Mouse (Mus musculus) embryonic facial prominence, embryonic 10.5 days (tissue): Measurements from ENCODE around the gene Fetub. TPM values are rescaled to one million over a fixed set of nuclear protein-coding genes. Genes with fewer than 3 reads are reported as not detected.
"Not testable (repeated sequence)": the region's sequence is repeated elsewhere in the genome, so short reads cannot be mapped to it uniquely, and the experiment has no call there.

ENCODE experiments used
- DNase-seq: peaks from one replicate; pipeline ENCODE4 v3.0.0-alpha.2; 2017; ENCODE audit warnings: low spot score
- H3K27ac ChIP-seq: fragments of 300-500 bp; sonication (generic); replicated peaks from 2 replicates; pipeline ENCODE4 v1.5.1; 2016; ENCODE audit warnings: mild to moderate bottlenecking
- H3K27me3 ChIP-seq: fragments of 300-500 bp; sonication (generic); replicated peaks from 2 replicates; pipeline ENCODE4 v1.6.1; 2016; ENCODE audit warnings: low read depth, mild to moderate bottlenecking; ENCODE audit not compliant: poor library complexity, severe bottlenecking
- H3K36me3 ChIP-seq: fragments of 300-500 bp; sonication (generic); replicated peaks from 2 replicates; pipeline ENCODE4 v1.6.1; 2016; ENCODE audit warnings: mild to moderate bottlenecking, moderate library complexity
- H3K4me1 ChIP-seq: fragments of 300-500 bp; sonication (generic); 2 replicates; pipeline ENCODE4 v1.6.1; 2016
- H3K4me3 ChIP-seq: fragments of 300-500 bp; sonication (generic); 2 replicates; pipeline ENCODE4 v1.5.1; 2016; ENCODE audit warnings: mild to moderate bottlenecking, moderate library complexity
- H3K9me3 ChIP-seq: fragments of 300-500 bp; sonication (generic); 2 replicates; pipeline ENCODE4 v1.6.1; 2016; ENCODE audit warnings: mild to moderate bottlenecking
- WGBS: fragments of 180-500 bp; shearing (Covaris S2); methylation state at CpG from one replicate; pipeline ENCODE4 v1.1.7; 2016; 5-methylcytosine and 5-hydroxymethylcytosine counted together
- polyA plus RNA-seq: library from polyadenylated mRNA; unstranded; fragments of >200 nt; fragmentation: Nextera tagmentation; extraction: Ambion mirVana; gene quantifications from 2 replicates; pipeline ENCODE4 v1.2.1, GENCODE M21; 2016

Fetub gene
- polyA plus RNA-seq, 1 experiment from 2014 or later = not detected

GRCm38 (mm10) chr16:22914276-22914675 is 3.9 kb upstream of the Fetub start:
- no peaks in the 10 kb centered on the region for H3K36me3 ChIP-seq
- no peak overlapping the region for H3K27ac ChIP-seq
- no peak overlapping the region for H3K4me3 ChIP-seq
- no peaks in the 10 kb centered on the region for H3K27me3 ChIP-seq
- no peak for DNase-seq
- no peaks in the 10 kb centered on the region for H3K9me3 ChIP-seq
- H3K4me1 ChIP-seq = peaks cover 8% of the 10 kb centered on the region

- WGBS = 59% methylated on average over 15 of the region's 15 CpGs
- Histone ChIP-seq H3K4me3 (no peak overlapping the region; the same call in 1 of the 2 replicates), H3K27ac (peak overlapping the region; percentile 21), H3K4me1 (peaks cover 15% of the 10 kb centered on the region), H3K27me3 (no peaks in the 10 kb centered on the region), H3K9me3 (no peaks in the 10 kb centered on the region), H3K36me3 (no peaks in the 10 kb centered on the region)
- peak; percentile 46 for DNase-seq
Observed at GRCm38 (mm10) chr16:22918664-22919312, 654 bp downstream of the Fetub start.

- H3K4me3 ChIP-seq = no peak overlapping the region
- 58% methylated on average over 18 of the region's 18 CpGs for WGBS
- peak; percentile 46 for DNase-seq
Observed at GRCm38 (mm10) chr16:22919971-22920854, 2.1 kb downstream of the Fetub start.

DNA sequence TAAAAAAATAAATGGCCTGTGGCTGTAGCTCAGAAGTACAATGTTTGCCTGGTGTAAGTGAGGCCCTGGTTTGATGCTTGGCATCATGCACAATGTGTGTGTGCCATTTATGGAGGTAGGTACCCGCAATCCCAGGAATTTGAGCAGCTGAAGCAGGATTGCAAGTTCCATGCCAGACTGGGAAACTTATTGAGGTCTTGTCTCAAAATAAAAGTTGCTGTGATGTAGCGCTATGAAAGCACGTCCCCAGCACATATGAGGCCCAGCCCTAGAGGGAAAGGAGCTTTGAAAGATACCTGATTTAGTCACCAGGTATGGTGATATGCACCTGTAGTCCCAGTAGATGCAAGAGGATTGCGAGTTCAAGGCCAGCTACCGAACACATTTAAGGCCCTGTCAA is 3.6 kb downstream of the Fetub start:
- WGBS = 91% methylated on average over 5 of the region's 5 CpGs
- no peaks in the 10 kb centered on the region for H3K36me3 ChIP-seq
- H3K27ac ChIP-seq = no peak overlapping the region
- peaks cover 15% of the 10 kb centered on the region for H3K4me1 ChIP-seq
- H3K9me3 ChIP-seq = no peaks in the 10 kb centered on the region
- DNase-seq = no peak
- no peak overlapping the region for H3K4me3 ChIP-seq
- no peaks in the 10 kb centered on the region for H3K27me3 ChIP-seq

More at GRCm38 (mm10) chr16:22919971-22920854, 2.1 kb downstream of the Fetub start:
- no peaks in the 10 kb centered on the region for H3K36me3 ChIP-seq
- no peak overlapping the region for H3K27ac ChIP-seq
- no peaks in the 10 kb centered on the region for H3K9me3 ChIP-seq
- peaks cover 15% of the 10 kb centered on the region for H3K4me1 ChIP-seq
- no peaks in the 10 kb centered on the region for H3K27me3 ChIP-seq

DNA sequence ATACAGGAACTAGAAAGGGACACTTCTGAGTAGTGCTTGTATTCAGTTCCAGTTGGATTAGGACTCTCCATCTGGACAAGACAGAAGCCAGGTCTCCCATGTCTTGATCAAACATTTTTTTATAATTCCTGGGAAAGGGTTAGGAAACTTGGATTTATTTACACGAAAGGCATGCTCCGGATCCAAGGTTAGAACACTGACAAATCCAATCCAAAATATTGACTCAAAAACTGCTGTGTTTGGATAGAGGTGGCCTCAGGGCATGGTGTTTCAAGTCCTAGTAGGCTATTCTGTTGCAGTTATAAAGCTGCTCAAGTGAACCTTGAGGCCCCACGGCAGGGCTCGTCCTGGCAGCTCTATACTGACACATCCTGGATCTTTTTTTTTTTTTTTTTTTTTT is 4.3 kb downstream of the Fetub start:
- no peak for DNase-seq
- WGBS = 84% methylated on average over 4 of the region's 4 CpGs
- H3K27ac ChIP-seq = no peak overlapping the region

GRCm38 (mm10) chr16:22929575-22929974 is 11.4 kb downstream of the Fetub start:
- Histone ChIP-seq H3K36me3 (no peaks in the 10 kb centered on the region), H3K4me1 (no peaks in the 10 kb centered on the region), H3K27me3 (no peaks in the 10 kb centered on the region), H3K9me3 (no peaks in the 10 kb centered on the region), H3K4me3 (no peak overlapping the region), H3K27ac (no peak overlapping the region)
- WGBS = 84% methylated on average over 6 of the region's 6 CpGs
- DNase-seq = no peak

More for the DNA sequence above, 4.3 kb downstream of the Fetub start:
- H3K4me1 ChIP-seq = peaks cover 15% of the 10 kb centered on the region
- no peaks in the 10 kb centered on the region for H3K36me3 ChIP-seq
- H3K9me3 ChIP-seq = no peaks in the 10 kb centered on the region
- no peaks in the 10 kb centered on the region for H3K27me3 ChIP-seq
- no peak overlapping the region for H3K4me3 ChIP-seq

- no peaks in the 10 kb centered on the region for H3K36me3 ChIP-seq
- 82% methylated on average over 11 of the region's 11 CpGs for WGBS
Observed at GRCm38 (mm10) chr16:22931431-22932200, 13.5 kb downstream of the Fetub start.

GRCm38 (mm10) chr16:22937631-22938030 is 19.5 kb downstream of the Fetub start:
- Histone ChIP-seq H3K27me3 (no peaks in the 10 kb centered on the region), H3K4me1 (no peaks in the 10 kb centered on the region), H3K4me3 (no peak overlapping the region), H3K36me3 (no peaks in the 10 kb centered on the region), H3K9me3 (no peaks in the 10 kb centered on the region), H3K27ac (no peak overlapping the region)
- no peak for DNase-seq
- 91% methylated on average over 12 of the region's 12 CpGs for WGBS

More at GRCm38 (mm10) chr16:22931431-22932200, 13.5 kb downstream of the Fetub start:
- Histone ChIP-seq H3K4me3 (no peak overlapping the region), H3K9me3 (no peaks in the 10 kb centered on the region), H3K4me1 (no peaks in the 10 kb centered on the region), H3K27ac (no peak overlapping the region), H3K27me3 (no peaks in the 10 kb centered on the region)
- no peak for DNase-seq

DNA sequence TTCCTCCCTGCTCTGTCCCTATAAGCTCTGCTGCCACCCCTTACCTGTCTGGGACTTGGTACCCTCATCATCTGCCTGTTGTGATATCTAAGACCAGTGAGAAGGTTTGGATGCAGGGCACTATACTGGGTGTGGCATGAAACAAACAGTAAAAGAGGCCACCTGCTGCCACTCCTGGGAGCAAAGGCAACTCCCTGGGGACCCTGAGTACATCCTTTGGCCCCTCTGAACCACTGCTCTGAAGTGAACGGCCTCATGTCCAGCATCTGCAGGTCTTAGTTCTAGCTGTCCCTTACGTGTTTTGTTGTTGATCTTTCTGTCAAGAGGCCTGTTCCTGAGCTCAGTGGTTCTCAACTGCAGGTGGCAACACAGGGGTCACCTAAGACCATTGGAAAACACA is 20.4 kb downstream of the Fetub start:
- DNase-seq = no peak
- 69% methylated on average over 2 of the region's 2 CpGs for WGBS
- H3K9me3 ChIP-seq = no peaks in the 10 kb centered on the region
- no peaks in the 10 kb centered on the region for H3K36me3 ChIP-seq
- no peak overlapping the region for H3K27ac ChIP-seq
- no peaks in the 10 kb centered on the region for H3K4me1 ChIP-seq
- no peaks in the 10 kb centered on the region for H3K27me3 ChIP-seq
- H3K4me3 ChIP-seq = no peak overlapping the region

DNA sequence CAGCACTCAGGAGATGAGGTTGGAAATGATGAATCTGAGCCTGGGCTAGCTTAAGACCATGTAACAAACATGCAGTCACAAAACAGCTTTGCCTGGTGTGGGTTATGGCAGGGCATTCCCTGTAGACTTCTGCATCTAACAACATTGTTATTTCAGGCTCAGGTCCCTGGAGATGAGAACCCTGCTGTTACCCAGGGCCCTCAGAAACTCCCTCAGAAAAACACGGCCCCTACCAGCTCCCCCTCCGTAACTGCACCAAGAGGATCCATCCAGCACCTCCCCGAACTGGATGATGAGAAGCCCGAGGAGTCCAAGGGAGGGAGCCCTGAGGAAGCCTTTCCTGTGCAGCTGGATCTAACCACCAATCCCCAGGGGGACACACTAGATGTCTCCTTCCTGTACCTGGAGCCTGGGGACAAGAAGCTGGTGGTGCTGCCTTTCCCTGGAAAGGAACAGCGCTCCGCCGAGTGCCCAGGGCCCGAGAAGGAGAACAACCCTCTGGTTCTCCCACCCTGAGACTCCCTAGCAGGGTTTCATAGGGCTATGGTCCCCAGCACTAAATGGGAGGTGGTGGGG is 21.1 kb downstream of the Fetub start:
- no peaks in the 10 kb centered on the region for H3K9me3 ChIP-seq
- H3K27me3 ChIP-seq = no peaks in the 10 kb centered on the region
- 80% methylated on average over 8 of the region's 8 CpGs for WGBS
- H3K4me3 ChIP-seq = no peak overlapping the region
- DNase-seq = no peak
- H3K36me3 ChIP-seq = no peaks in the 10 kb centered on the region
- no peaks in the 10 kb centered on the region for H3K4me1 ChIP-seq
- H3K27ac ChIP-seq = no peak overlapping the region

DNA sequence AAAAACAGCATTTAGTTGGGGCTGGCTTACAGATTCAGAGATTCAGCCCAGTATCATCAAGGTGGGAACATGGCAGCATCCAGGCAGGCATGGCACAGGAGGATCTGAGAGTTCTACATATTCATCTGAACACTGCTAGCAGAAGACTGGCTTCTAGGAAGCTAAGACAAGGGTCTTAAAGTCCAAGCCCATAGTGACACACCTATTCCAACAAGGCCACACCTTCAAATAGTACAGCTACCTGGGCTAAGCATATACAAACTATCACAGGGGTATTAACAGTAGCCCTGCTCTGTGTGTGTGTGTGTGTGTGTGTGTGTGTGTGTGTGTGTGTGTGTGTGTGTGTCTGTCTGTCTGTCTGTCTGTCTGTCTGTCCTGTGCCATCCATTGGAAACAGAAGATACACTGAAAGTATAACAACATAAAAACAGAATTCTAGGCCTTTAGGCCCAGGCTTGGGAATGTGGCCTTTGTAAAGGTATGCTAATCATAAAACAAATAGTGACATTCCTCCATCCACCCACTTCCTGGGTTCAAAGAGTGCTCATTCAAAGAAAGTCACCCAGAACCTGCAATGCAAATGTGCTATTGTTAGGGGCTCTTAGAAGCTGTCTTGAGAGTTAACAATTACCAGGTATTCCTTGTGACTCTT is 23.8 kb downstream of the Fetub start:
- H3K27ac ChIP-seq = not testable (repeated sequence)

GRCm38 (mm10) chr16:22947371-22947770 is 29.2 kb downstream of the Fetub start:
- H3K4me3 ChIP-seq = no peak overlapping the region
- DNase-seq = no peak
- WGBS = 85% methylated on average over 2 of the region's 2 CpGs
- H3K27me3 ChIP-seq = no peaks in the 10 kb centered on the region
- no peaks in the 10 kb centered on the region for H3K36me3 ChIP-seq
- no peaks in the 10 kb centered on the region for H3K9me3 ChIP-seq
- no peak overlapping the region for H3K27ac ChIP-seq
- no peaks in the 10 kb centered on the region for H3K4me1 ChIP-seq

More for the DNA sequence above, 23.8 kb downstream of the Fetub start:
- H3K4me3 ChIP-seq, H3K27me3 ChIP-seq, H3K36me3 ChIP-seq, H3K4me1 ChIP-seq, DNase-seq, H3K9me3 ChIP-seq: not testable (repeated sequence)
